Mouse (Mus musculus): ENCODE results near the gene Fgd3. TPM values are rescaled to one million over a fixed set of nuclear protein-coding genes. Genes with fewer than 3 reads are reported as not detected.

The Fgd3 gene
- polyA plus RNA-seq, 1 experiment from 2014 or later: 1.1 TPM

- Histone ChIP-seq H3K4me1 (peaks cover 52% of the 10 kb centered on the region), H3K4me2 (replicated peaks) (no peak overlapping the region), H3K36me3 (no peaks in the 10 kb centered on the region), H3K4me3 (no peak overlapping the region), H3K27me3 (peaks cover 56% of the 10 kb centered on the region), H3K9me3 (no peaks in the 10 kb centered on the region), H3K27ac (replicated peaks) (0 out of 2 replicates have a peak overlapping the region, but pooled peaks have one; percentile 10), H3K9ac (replicated peaks) (no peak overlapping the region)
- 68% methylated on average over 6 of the region's 6 CpGs for WGBS
- no peak for ATAC-seq (ENCODE audit: low FRiP score, low read depth)
Measured at GRCm38 (mm10) chr13:49317508-49317907, 2.6 kb downstream of the Fgd3 start.

GRCm38 (mm10) chr13:49316386-49317162 is 3.5 kb downstream of the Fgd3 start:
- 45% methylated on average over 9 of the region's 9 CpGs for WGBS
- peaks cover 52% of the 10 kb centered on the region for H3K4me1 ChIP-seq
- ATAC-seq (ENCODE audit: low FRiP score, low read depth): no peak

GRCm38 (mm10) chr13:49311642-49312041 is 8.5 kb downstream of the Fgd3 start:
- ATAC-seq (ENCODE audit: low FRiP score, low read depth): no peak
- H3K4me2 ChIP-seq (replicated peaks): no peak overlapping the region
- H3K9ac ChIP-seq (replicated peaks): no peak overlapping the region
- H3K27me3 ChIP-seq: peaks cover 15% of the 10 kb centered on the region
- WGBS: 92% methylated on average over 7 of the region's 7 CpGs
- no peak overlapping the region for H3K27ac ChIP-seq (replicated peaks)
- H3K9me3 ChIP-seq: no peaks in the 10 kb centered on the region
- H3K36me3 ChIP-seq: no peaks in the 10 kb centered on the region
- H3K4me1 ChIP-seq: peaks cover 11% of the 10 kb centered on the region
- no peak overlapping the region for H3K4me3 ChIP-seq

More at GRCm38 (mm10) chr13:49316386-49317162, 3.5 kb downstream of the Fgd3 start:
- Histone ChIP-seq H3K27me3 (peaks cover 49% of the 10 kb centered on the region), H3K4me2 (replicated peaks) (no peak overlapping the region), H3K27ac (replicated peaks) (0 out of 2 replicates have a peak overlapping the region, but pooled peaks have one; percentile 10), H3K9me3 (no peaks in the 10 kb centered on the region), H3K4me3 (no peak overlapping the region), H3K36me3 (no peaks in the 10 kb centered on the region), H3K9ac (replicated peaks) (no peak overlapping the region)

GRCm38 (mm10) chr13:49309501-49309900 is 10.6 kb downstream of the Fgd3 start:
- WGBS: 85% methylated on average over 1 of the region's 1 CpGs
- no peak for ATAC-seq (ENCODE audit: low FRiP score, low read depth)
- H3K36me3 ChIP-seq: no peaks in the 10 kb centered on the region
- no peak overlapping the region for H3K9ac ChIP-seq (replicated peaks)
- H3K4me2 ChIP-seq (replicated peaks): no peak overlapping the region
- H3K9me3 ChIP-seq: no peaks in the 10 kb centered on the region
- H3K4me3 ChIP-seq: no peak overlapping the region
- H3K27ac ChIP-seq (replicated peaks): no peak overlapping the region
- H3K27me3 ChIP-seq: peaks cover 5% of the 10 kb centered on the region
- no peaks in the 10 kb centered on the region for H3K4me1 ChIP-seq

GRCm38 (mm10) chr13:49308861-49309403 is 11.2 kb downstream of the Fgd3 start:
- WGBS: 91% methylated on average over 16 of the region's 16 CpGs
- no peaks in the 10 kb centered on the region for H3K4me1 ChIP-seq
- H3K36me3 ChIP-seq: no peaks in the 10 kb centered on the region
- H3K9me3 ChIP-seq: no peaks in the 10 kb centered on the region
- ATAC-seq (ENCODE audit: low FRiP score, low read depth): no peak
- H3K27ac ChIP-seq (replicated peaks): no peak overlapping the region
- H3K27me3 ChIP-seq: peaks cover 5% of the 10 kb centered on the region
- H3K9ac ChIP-seq (replicated peaks): no peak overlapping the region
- H3K4me2 ChIP-seq (replicated peaks): no peak overlapping the region
- H3K4me3 ChIP-seq: no peak overlapping the region

- Histone ChIP-seq H3K9me3 (no peaks in the 10 kb centered on the region), H3K4me2 (replicated peaks) (no peak overlapping the region), H3K27ac (replicated peaks) (no peak overlapping the region), H3K4me1 (no peaks in the 10 kb centered on the region), H3K36me3 (no peaks in the 10 kb centered on the region), H3K4me3 (no peak overlapping the region), H3K27me3 (peaks cover 5% of the 10 kb centered on the region), H3K9ac (replicated peaks) (no peak overlapping the region)
- ATAC-seq (ENCODE audit: low FRiP score, low read depth): no peak
- 95% methylated on average over 4 of the region's 4 CpGs for WGBS
Measured at GRCm38 (mm10) chr13:49308206-49308605, 11.9 kb downstream of the Fgd3 start.

GRCm38 (mm10) chr13:49307311-49307969 is 12.7 kb downstream of the Fgd3 start:
- WGBS: 45% methylated on average over 10 of the region's 10 CpGs
- Histone ChIP-seq H3K27me3 (peaks cover 5% of the 10 kb centered on the region), H3K4me1 (no peaks in the 10 kb centered on the region), H3K4me2 (replicated peaks) (no peak overlapping the region), H3K9me3 (no peaks in the 10 kb centered on the region), H3K27ac (replicated peaks) (no peak overlapping the region), H3K4me3 (no peak overlapping the region), H3K36me3 (no peaks in the 10 kb centered on the region), H3K9ac (replicated peaks) (no peak overlapping the region)
- no peak for ATAC-seq (ENCODE audit: low FRiP score, low read depth)

GRCm38 (mm10) chr13:49306771-49307310 is 13.3 kb downstream of the Fgd3 start:
- Histone ChIP-seq H3K4me3 (no peak overlapping the region), H3K4me1 (no peaks in the 10 kb centered on the region), H3K36me3 (no peaks in the 10 kb centered on the region), H3K4me2 (replicated peaks) (no peak overlapping the region), H3K27ac (replicated peaks) (no peak overlapping the region), H3K27me3 (peaks cover 5% of the 10 kb centered on the region; the same call in 1 of the 2 replicates), H3K9me3 (no peaks in the 10 kb centered on the region), H3K9ac (replicated peaks) (no peak overlapping the region)
- 78% methylated on average over 7 of the region's 7 CpGs for WGBS
- no peak for ATAC-seq (ENCODE audit: low FRiP score, low read depth)

GRCm38 (mm10) chr13:49300771-49301170 is 19.3 kb downstream of the Fgd3 start:
- Histone ChIP-seq H3K4me3 (no peak overlapping the region), H3K4me2 (replicated peaks) (no peak overlapping the region), H3K27ac (replicated peaks) (no peak overlapping the region), H3K27me3 (no peaks in the 10 kb centered on the region), H3K36me3 (no peaks in the 10 kb centered on the region), H3K4me1 (no peaks in the 10 kb centered on the region), H3K9ac (replicated peaks) (no peak overlapping the region), H3K9me3 (no peaks in the 10 kb centered on the region)
- 91% methylated on average over 1 of the region's 1 CpGs for WGBS
- ATAC-seq (ENCODE audit: low FRiP score, low read depth): no peak

- ATAC-seq (ENCODE audit: low FRiP score, low read depth): no peak
- no peak overlapping the region for H3K4me2 ChIP-seq (replicated peaks)
- H3K4me1 ChIP-seq: no peaks in the 10 kb centered on the region
- WGBS: 88% methylated on average over 14 of the region's 14 CpGs
- H3K9me3 ChIP-seq: no peaks in the 10 kb centered on the region
- H3K27ac ChIP-seq (replicated peaks): no peak overlapping the region
- H3K4me3 ChIP-seq: no peak overlapping the region
- no peaks in the 10 kb centered on the region for H3K27me3 ChIP-seq
- H3K36me3 ChIP-seq: no peaks in the 10 kb centered on the region
- H3K9ac ChIP-seq (replicated peaks): no peak overlapping the region
Measured at GRCm38 (mm10) chr13:49298514-49299381, 21.4 kb downstream of the Fgd3 start.

- Histone ChIP-seq H3K9me3 (no peaks in the 10 kb centered on the region), H3K27ac (replicated peaks) (no peak overlapping the region), H3K36me3 (0 out of 2 replicates have a peak, but pooled peaks cover 4% of the 10 kb centered on the region), H3K27me3 (no peaks in the 10 kb centered on the region), H3K4me2 (replicated peaks) (no peak overlapping the region), H3K9ac (replicated peaks) (no peak overlapping the region), H3K4me3 (no peak overlapping the region), H3K4me1 (no peaks in the 10 kb centered on the region)
- ATAC-seq (ENCODE audit: low FRiP score, low read depth): no peak
- WGBS: 83% methylated on average over 7 of the region's 7 CpGs
Measured at GRCm38 (mm10) chr13:49296270-49296669, 23.8 kb downstream of the Fgd3 start.
